Mouse (Mus musculus) heart, embryonic 12.5 days (tissue): ENCODE results near the gene Agbl1. TPM values are rescaled to one million over a fixed set of nuclear protein-coding genes. Genes with fewer than 3 reads are reported as not detected.
"Not testable (repeated sequence)": the region's sequence is repeated elsewhere in the genome, so short reads cannot be mapped to it uniquely, and the experiment has no call there.

Source experiments
- ATAC-seq: fragments of 200-750 bp; cut with Nextera tagmentation; 2 replicates; pipeline ENCODE4 v1.8.0; 2017; ENCODE audit warnings: moderate TSS enrichment, moderate library complexity; ENCODE audit not compliant: insufficient number of reproducible peaks, low FRiP score
- H3K27ac ChIP-seq: fragments of 300-500 bp; sonication (generic); 2 replicates; pipeline ENCODE4 v1.5.1; 2016; ENCODE audit warnings: mild to moderate bottlenecking, moderate library complexity; ENCODE audit not compliant: poor library complexity, severe bottlenecking
- H3K27me3 ChIP-seq: fragments of 300-500 bp; sonication (generic); replicated peaks from 2 replicates; pipeline ENCODE4 v1.6.1; 2016; ENCODE audit warnings: mild to moderate bottlenecking, moderate library complexity
- H3K36me3 ChIP-seq: fragments of 300-500 bp; sonication (generic); 2 replicates; pipeline ENCODE4 v1.6.1; 2016; ENCODE audit warnings: mild to moderate bottlenecking, moderate library complexity
- H3K4me1 ChIP-seq: fragments of 300-500 bp; sonication (generic); replicated peaks from 2 replicates; pipeline ENCODE4 v1.6.1; 2016; ENCODE audit warnings: mild to moderate bottlenecking
- H3K4me2 ChIP-seq: fragments of 300-500 bp; sonication (generic); 2 replicates; pipeline ENCODE4 v1.6.1; 2016; ENCODE audit warnings: mild to moderate bottlenecking, moderate library complexity
- H3K4me3 ChIP-seq: fragments of 300-500 bp; sonication (generic); 2 replicates; pipeline ENCODE4 v1.5.1; 2016; ENCODE audit warnings: mild to moderate bottlenecking
- H3K9ac ChIP-seq: fragments of 300-500 bp; sonication (generic); 2 replicates; pipeline ENCODE4 v1.6.1; 2016; ENCODE audit warnings: mild to moderate bottlenecking, moderate library complexity
- H3K9me3 ChIP-seq: fragments of 300-500 bp; sonication (generic); replicated peaks from 2 replicates; pipeline ENCODE4 v1.6.1; 2016; ENCODE audit warnings: mild to moderate bottlenecking, moderate library complexity
- WGBS: fragments of 180-500 bp; shearing (Covaris S2); methylation state at CpG from one replicate; pipeline ENCODE4 v1.1.7; 2016; 5-methylcytosine and 5-hydroxymethylcytosine counted together
- polyA plus RNA-seq: library from polyadenylated mRNA; unstranded; fragments of >200 nt; fragmentation: Nextera tagmentation; extraction: Ambion mirVana; gene quantifications from 2 replicates; pipeline ENCODE4 v1.2.1, GENCODE M21; 2016

Agbl1 gene
- not detected in 2 replicates for polyA plus RNA-seq

DNA sequence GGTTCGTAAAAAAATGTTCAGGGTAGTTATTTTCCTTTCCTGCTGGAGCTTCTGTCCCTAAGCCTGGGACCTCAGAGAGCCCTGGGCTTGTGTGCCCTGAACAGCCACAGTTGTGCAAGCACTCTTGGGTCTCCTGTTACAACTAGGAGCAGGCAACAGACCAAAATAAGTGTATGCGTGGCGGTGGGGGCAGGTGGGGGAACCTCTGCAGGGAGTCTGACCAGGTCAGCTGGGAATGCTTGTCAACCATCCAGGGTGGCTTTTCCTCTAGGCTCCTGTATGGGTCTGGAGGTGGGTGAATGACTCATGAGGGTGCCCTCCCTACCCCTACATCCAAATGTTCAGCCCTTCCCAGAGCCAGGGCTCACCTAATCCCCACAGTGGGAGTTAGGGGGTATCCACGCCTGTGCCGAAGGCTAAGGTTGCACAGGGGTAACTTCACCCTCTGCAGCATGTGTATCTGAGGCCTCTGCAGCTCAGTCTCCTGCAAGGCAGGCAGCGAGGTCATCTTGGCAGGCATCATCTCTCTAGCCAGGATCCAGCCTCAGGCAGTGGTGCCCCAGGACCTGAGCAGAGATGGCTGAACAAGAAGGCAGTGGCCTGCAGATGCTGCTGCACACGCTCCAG, at the start of gene Agbl1:
Gene Agbl1, plus strand, starts transcription at position 577 of the 627 bp plus-strand sequence.
- H3K27ac ChIP-seq = no peak within 1 kb of the TSS
- no peak for ATAC-seq
- H3K9me3 ChIP-seq = no peaks in the 10 kb centered on the region
- H3K9ac ChIP-seq = no peak within 1 kb of the TSS
- H3K4me2 ChIP-seq = no peak within 1 kb of the TSS
- WGBS = 40% methylated on average over 7 of the region's 7 CpGs
- H3K27me3 ChIP-seq = no peaks in the 10 kb centered on the region
- no peaks in the 10 kb centered on the region for H3K36me3 ChIP-seq
- H3K4me1 ChIP-seq = no peaks in the 10 kb centered on the region
- no peak within 1 kb of the TSS for H3K4me3 ChIP-seq

DNA sequence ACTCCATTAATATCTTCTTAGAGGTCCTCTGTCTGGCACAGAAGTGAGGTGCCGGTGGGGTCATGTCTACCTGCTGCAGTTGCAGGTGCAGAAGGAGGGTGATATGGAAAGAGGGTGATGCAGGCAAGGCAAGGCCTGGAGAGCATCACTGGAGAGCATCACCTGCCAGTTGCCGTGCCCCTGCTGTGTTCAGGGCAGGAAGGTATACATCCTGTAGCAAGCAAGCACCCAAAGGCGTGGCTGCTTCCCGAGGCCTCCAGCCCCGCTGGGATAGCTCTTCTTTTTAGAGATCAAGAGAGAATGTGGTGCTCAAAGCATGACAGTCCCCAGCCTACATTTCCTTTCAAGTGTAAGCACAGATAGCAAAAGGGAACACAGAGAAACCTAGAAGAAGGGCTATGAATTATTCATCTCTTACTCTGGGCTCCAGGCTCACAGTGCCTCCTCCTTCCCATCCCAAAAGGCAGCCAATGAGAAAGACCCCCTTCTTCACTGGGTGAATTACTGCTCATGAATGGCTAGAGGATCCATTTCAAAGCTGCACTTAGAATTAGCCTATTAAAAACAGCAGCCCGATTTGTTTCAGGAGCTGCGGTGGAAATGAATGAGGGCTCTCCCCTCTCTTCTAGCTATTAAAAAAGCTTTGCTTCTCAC, 44.6 kb upstream of the Agbl1 start:
- no peaks in the 10 kb centered on the region for H3K36me3 ChIP-seq
- no peak overlapping the region for H3K4me3 ChIP-seq
- H3K9ac ChIP-seq = no peak overlapping the region
- H3K4me2 ChIP-seq = no peak overlapping the region
- no peaks in the 10 kb centered on the region for H3K9me3 ChIP-seq
- no peaks in the 10 kb centered on the region for H3K4me1 ChIP-seq
- H3K27ac ChIP-seq = no peak overlapping the region
- no peaks in the 10 kb centered on the region for H3K27me3 ChIP-seq
- ATAC-seq = no peak
- 50% methylated on average over 7 of the region's 7 CpGs for WGBS

DNA sequence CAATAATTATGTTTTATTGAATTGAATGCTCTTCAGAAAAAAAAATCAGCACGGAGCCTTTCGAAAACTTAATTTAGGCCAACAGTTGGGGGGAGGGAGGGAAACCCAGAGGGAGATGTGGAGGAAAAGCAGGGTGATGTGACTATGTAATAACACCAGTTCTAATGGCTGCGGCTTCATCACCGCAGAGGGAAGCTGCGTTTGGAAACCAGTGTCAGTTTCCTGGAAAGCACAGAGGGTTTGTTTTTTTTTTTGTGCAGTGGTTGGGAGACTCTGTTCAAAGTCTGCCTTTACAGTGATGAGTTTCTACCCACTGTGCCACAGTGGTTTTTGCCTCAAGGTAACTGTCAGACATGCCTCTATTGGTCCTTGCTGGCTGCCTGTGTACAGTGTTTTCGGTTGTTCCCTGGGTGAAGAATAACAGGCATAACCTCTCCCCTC, 44.0 kb upstream of the Agbl1 start:
- Histone ChIP-seq H3K4me1 (no peaks in the 10 kb centered on the region), H3K9ac (no peak overlapping the region), H3K4me3 (no peak overlapping the region), H3K4me2 (no peak overlapping the region), H3K36me3 (no peaks in the 10 kb centered on the region), H3K9me3 (no peaks in the 10 kb centered on the region), H3K27ac (no peak overlapping the region), H3K27me3 (no peaks in the 10 kb centered on the region)
- WGBS = 57% methylated on average over 6 of the region's 6 CpGs
- ATAC-seq = no peak

DNA sequence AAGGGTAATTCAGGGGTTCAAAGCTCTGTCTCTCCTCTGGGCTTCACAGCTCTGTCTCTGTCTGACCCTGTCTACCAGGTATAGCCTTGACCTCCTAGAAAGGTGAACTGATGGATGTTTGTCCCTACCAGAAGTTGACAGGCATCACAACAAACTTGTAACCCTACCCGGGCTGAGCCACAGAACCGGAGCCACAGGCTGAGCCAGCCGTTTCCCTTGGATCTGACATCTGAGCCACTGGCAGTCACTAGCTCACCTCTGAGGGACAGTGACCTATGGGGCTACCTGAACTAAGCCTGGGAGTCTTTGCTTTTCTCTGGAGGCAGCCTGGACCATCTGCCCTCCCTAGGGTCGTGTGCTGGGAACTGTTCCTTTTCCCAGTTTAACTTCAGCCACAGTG, 11.1 kb upstream of the Agbl1 start:
- Histone ChIP-seq H3K4me2 (no peak overlapping the region), H3K9ac (no peak overlapping the region), H3K27me3 (no peaks in the 10 kb centered on the region), H3K4me1 (peaks cover 9% of the 10 kb centered on the region; the same call in 1 of the 2 replicates), H3K9me3 (no peaks in the 10 kb centered on the region), H3K4me3 (no peak overlapping the region), H3K27ac (no peak overlapping the region), H3K36me3 (no peaks in the 10 kb centered on the region)
- no peak for ATAC-seq
- 63% methylated on average over 4 of the region's 4 CpGs for WGBS

DNA sequence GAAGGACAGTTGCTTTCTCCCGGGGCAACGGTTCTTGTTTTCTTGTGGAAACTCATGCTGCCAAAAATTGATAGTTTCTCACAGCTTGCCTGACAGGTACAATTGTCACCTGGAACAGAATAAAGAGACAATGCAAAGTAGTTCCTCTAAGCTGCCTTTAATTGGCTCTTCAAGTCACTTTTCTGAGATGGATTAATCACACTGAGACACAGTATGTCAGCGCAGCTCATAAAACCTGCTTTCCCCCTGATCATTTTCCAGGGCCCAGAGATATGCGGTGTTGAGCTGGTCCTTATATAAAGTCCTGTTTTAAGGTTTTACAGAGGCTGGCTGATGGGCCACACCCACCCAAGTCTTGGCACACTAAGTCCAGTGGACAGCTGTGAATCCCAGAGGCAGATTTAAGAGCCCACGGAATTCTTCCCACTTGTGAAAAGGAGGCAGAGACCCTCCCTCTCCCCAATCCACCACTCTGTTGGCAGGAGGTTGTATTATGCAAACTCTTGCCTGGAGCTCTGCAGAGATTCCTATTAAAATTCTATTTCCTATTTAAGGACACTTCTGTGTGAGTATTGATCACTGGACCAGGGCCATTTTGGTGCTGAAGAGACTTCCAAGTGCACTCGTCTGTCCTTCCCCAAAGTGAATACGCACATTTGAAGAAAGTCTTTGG, 9.8 kb upstream of the Agbl1 start:
- Histone ChIP-seq H3K9ac (no peak overlapping the region), H3K27ac (no peak overlapping the region), H3K4me3 (no peak overlapping the region), H3K9me3 (no peaks in the 10 kb centered on the region), H3K4me2 (no peak overlapping the region), H3K36me3 (no peaks in the 10 kb centered on the region), H3K4me1 (peaks cover 9% of the 10 kb centered on the region; the same call in 1 of the 2 replicates), H3K27me3 (no peaks in the 10 kb centered on the region)
- 83% methylated on average over 7 of the region's 7 CpGs for WGBS
- no peak for ATAC-seq

DNA sequence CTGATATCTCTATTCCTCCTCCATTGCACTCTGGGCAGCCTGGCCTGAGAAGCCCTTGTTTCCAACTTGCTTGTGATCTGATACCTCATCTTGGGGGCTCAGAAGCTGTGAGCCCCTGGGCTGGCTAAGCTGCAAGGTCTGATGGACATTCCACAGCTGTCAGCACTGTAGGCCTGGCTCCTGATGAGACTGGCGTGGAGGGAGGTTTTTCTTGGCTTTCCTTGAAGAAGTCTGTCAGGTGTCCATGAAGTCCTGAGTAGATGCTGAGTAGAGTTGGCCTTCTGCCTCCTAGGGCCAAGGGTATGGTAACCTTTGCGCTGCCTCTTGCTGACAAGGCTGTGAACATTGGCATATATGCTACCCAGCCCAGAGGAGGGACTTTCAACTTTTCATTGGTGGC, 7.0 kb upstream of the Agbl1 start:
- ATAC-seq = no peak
- no peak overlapping the region for H3K4me3 ChIP-seq
- no peaks in the 10 kb centered on the region for H3K9me3 ChIP-seq
- H3K4me1 ChIP-seq = peaks cover 9% of the 10 kb centered on the region; the same call in 1 of the 2 replicates
- H3K36me3 ChIP-seq = no peaks in the 10 kb centered on the region
- H3K4me2 ChIP-seq = no peak overlapping the region
- H3K27ac ChIP-seq = no peak overlapping the region
- no peak overlapping the region for H3K9ac ChIP-seq
- H3K27me3 ChIP-seq = no peaks in the 10 kb centered on the region
- WGBS = 52% methylated on average over 2 of the region's 2 CpGs

DNA sequence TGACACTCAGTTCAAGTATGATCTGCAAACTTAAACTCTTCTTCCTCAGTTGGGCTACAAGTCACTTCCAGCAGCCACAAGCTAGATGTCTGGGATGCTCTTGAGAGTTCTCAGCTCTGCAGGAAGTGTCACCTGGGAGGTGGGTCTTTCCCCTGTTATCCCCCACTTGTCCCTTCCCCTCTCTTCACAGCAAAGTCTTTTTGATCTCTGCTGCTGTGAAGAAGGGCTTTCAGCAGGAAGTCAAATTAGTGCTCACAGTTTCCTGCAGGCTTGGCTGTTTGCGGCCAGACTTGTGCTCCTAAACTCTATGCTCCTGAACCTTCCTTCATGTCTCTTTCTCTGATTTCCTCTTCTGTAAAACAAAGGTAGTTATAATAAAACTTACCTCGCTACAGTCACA, 806 bp upstream of the Agbl1 start:
- 22% methylated on average over 2 of the region's 2 CpGs for WGBS
- Histone ChIP-seq H3K4me3 (no peak overlapping the region), H3K9ac (no peak overlapping the region), H3K9me3 (no peaks in the 10 kb centered on the region), H3K4me1 (no peaks in the 10 kb centered on the region), H3K27me3 (no peaks in the 10 kb centered on the region), H3K36me3 (no peaks in the 10 kb centered on the region), H3K4me2 (no peak overlapping the region), H3K27ac (no peak overlapping the region)
- no peak for ATAC-seq

DNA sequence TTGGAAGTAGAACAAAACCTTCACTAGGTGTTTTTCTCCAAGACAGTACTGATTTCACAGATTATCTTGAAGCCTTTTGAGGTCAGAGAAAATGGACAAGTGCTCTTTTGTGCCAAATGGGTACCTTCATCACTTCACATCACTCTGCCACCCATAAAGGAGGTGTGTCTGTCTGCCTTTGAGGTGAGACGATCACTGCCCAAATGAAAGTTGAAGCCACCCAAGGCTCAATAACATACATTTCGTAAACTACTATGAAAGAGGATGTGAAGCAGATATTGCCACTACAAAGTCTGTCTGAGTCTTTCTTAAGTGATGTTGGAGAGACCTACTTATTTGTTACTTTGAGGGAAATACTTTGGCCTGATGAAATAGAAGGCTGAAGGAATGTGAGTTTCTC, 4.6 kb downstream of the Agbl1 start:
- Histone ChIP-seq H3K27me3 (no peaks in the 10 kb centered on the region), H3K4me2 (no peak overlapping the region), H3K36me3 (no peaks in the 10 kb centered on the region), H3K4me1 (no peaks in the 10 kb centered on the region), H3K4me3 (no peak overlapping the region), H3K9me3 (no peaks in the 10 kb centered on the region), H3K9ac (no peak overlapping the region), H3K27ac (no peak overlapping the region)
- no peak for ATAC-seq
- 77% methylated on average over 2 of the region's 2 CpGs for WGBS

DNA sequence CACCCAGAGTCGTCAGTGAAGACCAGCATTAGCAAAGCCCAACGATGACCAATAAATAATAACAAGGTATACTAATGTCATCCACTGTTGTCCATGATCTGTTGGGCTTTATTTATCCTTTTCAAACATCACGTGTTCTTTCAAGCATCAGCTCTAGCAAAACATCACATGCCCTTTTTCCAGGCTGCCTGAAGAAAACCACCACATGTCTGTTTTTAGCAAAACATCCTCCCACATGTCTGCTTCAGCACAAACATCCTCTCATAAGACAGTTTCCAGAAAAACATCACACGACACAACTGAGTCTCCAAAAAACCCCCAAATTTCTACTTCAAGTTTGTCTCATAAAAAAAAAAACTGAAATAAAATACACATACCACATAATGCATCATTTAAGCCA, 7.8 kb downstream of the Agbl1 start:
- no peak for ATAC-seq
- Histone ChIP-seq H3K27me3 (no peaks in the 10 kb centered on the region), H3K9ac (no peak overlapping the region), H3K9me3 (no peaks in the 10 kb centered on the region), H3K4me2 (no peak overlapping the region), H3K4me3 (no peak overlapping the region), H3K36me3 (no peaks in the 10 kb centered on the region), H3K4me1 (no peaks in the 10 kb centered on the region), H3K27ac (no peak overlapping the region)
- WGBS = 78% methylated on average over 4 of the region's 4 CpGs

DNA sequence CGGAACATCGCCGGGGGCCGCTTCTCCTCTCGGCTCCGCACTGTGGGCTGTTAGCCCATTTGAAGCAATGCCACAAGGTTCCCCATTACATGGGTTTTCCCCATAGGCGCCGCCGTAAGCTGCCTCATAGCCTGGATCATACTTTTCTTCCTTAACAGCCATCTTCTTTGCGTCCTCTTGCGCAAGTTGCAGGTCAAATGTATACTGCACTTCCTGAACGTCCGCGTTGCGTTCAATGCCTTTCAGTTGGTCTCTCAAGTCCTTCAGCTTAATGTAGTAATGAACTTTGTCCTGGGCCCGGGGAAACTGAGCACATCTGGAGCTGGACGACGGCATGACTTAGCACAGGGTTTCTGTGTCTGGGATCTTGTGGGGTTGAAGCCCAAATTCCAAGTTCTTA, 15.2 kb downstream of the Agbl1 start:
- H3K9me3 ChIP-seq, H3K27ac ChIP-seq, H3K4me3 ChIP-seq, H3K4me1 ChIP-seq, H3K27me3 ChIP-seq, H3K9ac ChIP-seq, H3K4me2 ChIP-seq, H3K36me3 ChIP-seq, ATAC-seq: not testable (repeated sequence)
- WGBS = 91% methylated on average over 18 of the region's 18 CpGs

DNA sequence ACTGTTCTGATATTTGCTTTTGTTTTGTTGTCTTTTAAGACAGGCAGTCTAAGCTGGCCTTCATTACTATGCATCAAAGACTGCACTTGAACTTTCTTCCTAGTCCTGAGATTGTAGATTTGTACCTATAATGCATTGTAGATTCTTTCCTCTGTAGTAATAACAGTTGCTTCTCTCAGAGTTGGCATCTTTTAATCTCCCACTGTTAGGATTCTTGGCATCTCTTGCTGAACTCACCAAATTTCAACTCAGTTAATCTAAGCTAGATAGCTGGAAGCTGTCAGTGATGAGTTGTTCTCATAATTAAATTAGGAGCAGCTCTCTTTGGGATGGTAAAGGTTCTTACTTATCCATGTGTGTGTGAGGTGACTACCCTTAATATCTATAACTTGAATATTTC, 45.4 kb downstream of the Agbl1 start:
- Histone ChIP-seq H3K27me3 (no peaks in the 10 kb centered on the region), H3K4me3 (no peak overlapping the region), H3K9me3 (no peaks in the 10 kb centered on the region), H3K4me2 (no peak overlapping the region), H3K9ac (no peak overlapping the region), H3K4me1 (no peaks in the 10 kb centered on the region), H3K27ac (no peak overlapping the region), H3K36me3 (no peaks in the 10 kb centered on the region)
- ATAC-seq = no peak
